Mouse (Mus musculus) CH12.LX (cell line): ENCODE results near the gene Nsun2. TPM values are rescaled to one million over a fixed set of nuclear protein-coding genes. Genes with fewer than 3 reads are reported as not detected.

Experiments used
- DNase-seq: peaks from one replicate; pipeline ENCODE4 v3.0.0-alpha.2; 2013; ENCODE audit errors: extremely low read depth
- H3K27ac ChIP-seq: 2 replicates; pipeline ENCODE4 v1.5.1; 2012; ENCODE audit warnings: low read depth, mild to moderate bottlenecking, control low read depth, moderate library complexity; ENCODE audit not compliant: insufficient read depth
- H3K27me3 ChIP-seq: replicated peaks from 2 replicates; pipeline ENCODE3; 2012; ENCODE audit warnings: inconsistent platforms
- H3K36me3 ChIP-seq, 2 experiments: replicated peaks in 1 of 2; 2 replicates each; pipeline versions ENCODE3 to v1.6.1; 2012; ENCODE audit warnings: inconsistent platforms in 1 of 2, low read length in 1 of 2, mild to moderate bottlenecking in 1 of 2, mixed read lengths in 1 of 2, moderate library complexity in 1 of 2; ENCODE audit not compliant: control insufficient read depth in 1 of 2, insufficient read depth in 1 of 2
- H3K4me1 ChIP-seq, 2 experiments: 2 replicates each; pipeline ENCODE4 v1.6.1; 2012; ENCODE audit warnings: inconsistent platforms in 1 of 2, moderate library complexity in 1 of 2; ENCODE audit not compliant: insufficient read depth in 2 of 2, control insufficient read depth in 1 of 2
- H3K4me2 ChIP-seq: 2 replicates; pipeline ENCODE4 v1.6.1; 2012; ENCODE audit warnings: low read depth, mild to moderate bottlenecking, control low read depth; ENCODE audit not compliant: poor library complexity, insufficient read depth, severe bottlenecking
- H3K4me3 ChIP-seq, 3 experiments: fragments of 150-350 bp in 1 of 3; sonication (generic) in 1 of 3; replicated peaks in 1 of 3; 2 replicates each; pipeline versions ENCODE3 to v1.5.1; 2011 to 2012; ENCODE audit warnings: low read depth in 2 of 3, low read length in 2 of 3, mild to moderate bottlenecking in 2 of 3, moderate library complexity in 2 of 3, control low read depth in 1 of 3, improper control_type of control experiment in 1 of 3, inconsistent platforms in 1 of 3, mixed read lengths in 1 of 3; ENCODE audit not compliant: poor library complexity in 1 of 3
- H3K79me2 ChIP-seq: replicated peaks from 2 replicates; pipeline ENCODE4 v1.6.1; 2012; ENCODE audit warnings: mild to moderate bottlenecking, moderate library complexity; ENCODE audit not compliant: control insufficient read depth, poor library complexity, insufficient read depth, severe bottlenecking; ENCODE audit errors: extremely low read depth
- H3K9ac ChIP-seq: 2 replicates; pipeline ENCODE4 v1.6.1; 2012; ENCODE audit warnings: low read depth, mild to moderate bottlenecking, control low read depth, moderate library complexity; ENCODE audit not compliant: insufficient read depth
- H3K9me3 ChIP-seq: replicated peaks from 2 replicates; pipeline ENCODE3; 2012; ENCODE audit warnings: low read length, inconsistent platforms, mixed read lengths
- BHLHE40 ChIP-seq: IDR thresholded peaks from 2 replicates; pipeline ENCODE4 v1.6.1; 2011; ENCODE audit warnings: mild to moderate bottlenecking, low read depth, low read length, improper control_type of control experiment
- E2F4 ChIP-seq: IDR thresholded peaks from 2 replicates; pipeline ENCODE4 v1.6.1; 2011; ENCODE audit warnings: low read depth, low read length, improper control_type of control experiment; ENCODE audit not compliant: insufficient replicate concordance
- ELF1 ChIP-seq: IDR thresholded peaks from 2 replicates; pipeline ENCODE4 v1.6.1; 2014; ENCODE audit warnings: low read depth, mild to moderate bottlenecking, inconsistent platforms, low read length, improper control_type of control experiment
- ETS1 ChIP-seq: conservative IDR thresholded peaks from 2 replicates; pipeline ENCODE4 v1.6.1; 2012; ENCODE audit warnings: low read depth, mild to moderate bottlenecking, inconsistent platforms, low read length, improper control_type of control experiment, moderate library complexity
- HCFC1 ChIP-seq: IDR thresholded peaks from 2 replicates; pipeline ENCODE4 v1.6.1; 2012; ENCODE audit warnings: low read depth, mild to moderate bottlenecking, inconsistent platforms, low read length, improper control_type of control experiment
- IRF4 ChIP-seq: IDR thresholded peaks from 2 replicates; pipeline ENCODE4 v1.6.1; 2014; ENCODE audit warnings: low read depth, mild to moderate bottlenecking, inconsistent platforms, low read length, improper control_type of control experiment
- JUN ChIP-seq: IDR thresholded peaks from 2 replicates; pipeline ENCODE4 v1.6.1; 2011; ENCODE audit warnings: low read depth, mild to moderate bottlenecking, low read length, improper control_type of control experiment, moderate library complexity; ENCODE audit not compliant: insufficient read depth
- JUND ChIP-seq: conservative IDR thresholded peaks from 2 replicates; pipeline ENCODE4 v1.6.1; 2011; ENCODE audit warnings: low read depth, low read length, improper control_type of control experiment
- KAT2A ChIP-seq: IDR thresholded peaks from 2 replicates; pipeline ENCODE4 v1.6.1; 2012; ENCODE audit warnings: low read length, improper control_type of control experiment, inconsistent platforms; ENCODE audit not compliant: insufficient replicate concordance
- MAFK ChIP-seq: IDR thresholded peaks from 2 replicates; pipeline ENCODE4 v1.6.1; 2011; ENCODE audit warnings: low read length, improper control_type of control experiment; ENCODE audit not compliant: insufficient replicate concordance
- MAX ChIP-seq: IDR thresholded peaks from 2 replicates; pipeline ENCODE4 v1.6.1; 2011; ENCODE audit warnings: low read length, improper control_type of control experiment
- MAZ ChIP-seq: IDR thresholded peaks from 2 replicates; pipeline ENCODE4 v1.6.1; 2012; ENCODE audit warnings: low read depth, mild to moderate bottlenecking, inconsistent platforms, low read length, improper control_type of control experiment, moderate library complexity
- MEF2A ChIP-seq: IDR thresholded peaks from 2 replicates; pipeline ENCODE4 v1.6.1; 2014; ENCODE audit warnings: low read depth, mild to moderate bottlenecking, inconsistent platforms, low read length, improper control_type of control experiment, borderline replicate concordance
- MYC ChIP-seq: IDR thresholded peaks from 2 replicates; pipeline ENCODE4 v1.6.1; 2011; ENCODE audit warnings: low read depth, mild to moderate bottlenecking, improper control_type of control experiment, low read length
- NELFE ChIP-seq: IDR thresholded peaks from 2 replicates; pipeline ENCODE4 v1.6.1; 2011; ENCODE audit warnings: low read depth, low read length, improper control_type of control experiment
- NRF1 ChIP-seq: IDR thresholded peaks from 2 replicates; pipeline ENCODE4 v1.6.1; 2014; ENCODE audit warnings: low read depth, mild to moderate bottlenecking, inconsistent platforms, low read length, improper control_type of control experiment, moderate library complexity
- POLR2A ChIP-seq: IDR thresholded peaks from 2 replicates; pipeline ENCODE4 v1.6.1; 2011; ENCODE audit warnings: low read depth, mild to moderate bottlenecking, improper control_type of control experiment, low read length
- RAD21 ChIP-seq: IDR thresholded peaks from 2 replicates; pipeline ENCODE4 v1.6.1; 2011; ENCODE audit warnings: low read depth, mild to moderate bottlenecking, low read length, improper control_type of control experiment, moderate library complexity
- RCOR1 ChIP-seq: conservative IDR thresholded peaks from 2 replicates; pipeline ENCODE4 v1.6.1; 2012; ENCODE audit warnings: low read depth, mild to moderate bottlenecking, inconsistent platforms, low read length, improper control_type of control experiment
- TBP ChIP-seq: conservative IDR thresholded peaks from 2 replicates; pipeline ENCODE4 v1.6.1; 2011; ENCODE audit warnings: low read depth, low read length, improper control_type of control experiment
- TCF12 ChIP-seq: IDR thresholded peaks from 2 replicates; pipeline ENCODE4 v1.6.1; 2014; ENCODE audit warnings: low read depth, mild to moderate bottlenecking, inconsistent platforms, low read length, improper control_type of control experiment
- UBTF ChIP-seq: IDR thresholded peaks from 2 replicates; pipeline ENCODE4 v1.6.1; 2012; ENCODE audit warnings: low read depth, mild to moderate bottlenecking, inconsistent platforms, low read length, improper control_type of control experiment, moderate library complexity
- USF1 ChIP-seq: IDR thresholded peaks from 2 replicates; pipeline ENCODE4 v1.6.1; 2014; ENCODE audit warnings: low read depth, mild to moderate bottlenecking, inconsistent platforms, low read length, improper control_type of control experiment
- USF2 ChIP-seq: conservative IDR thresholded peaks from 2 replicates; pipeline ENCODE4 v1.6.1; 2011; ENCODE audit warnings: low read depth, low read length, improper control_type of control experiment
- ZKSCAN1 ChIP-seq: IDR thresholded peaks from 2 replicates; pipeline ENCODE4 v1.6.1; 2012; ENCODE audit warnings: low read depth, inconsistent platforms, low read length, improper control_type of control experiment, borderline replicate concordance
- dilution Hi-C: fragments of 300-500 bp; cut with MboI; formaldehyde crosslinking; loops from 2 replicates; pipeline ENCODE4 v1.14.3; 2020; ENCODE audit warnings: low sequenced_read_pairs; ENCODE audit not compliant: extremely low pct_unique_long_range_greater_than_20kb, extremely low pct_ligation_motif_present
- in situ Hi-C: fragments of 300-500 bp; cut with MboI; formaldehyde crosslinking; loops from 3 replicates; pipeline ENCODE4 v1.14.3; 2019; ENCODE audit warnings: low sequenced_read_pairs, low pct_ligation_motif_present, low pct_unique_long_range_greater_than_20kb, mixed read lengths
- polyA plus RNA-seq: library from polyadenylated mRNA; unstranded; fragments of >175 nt; gene quantifications from 2 replicates; pipeline ENCODE4 v1.2.1, GENCODE M21; 2012; ENCODE audit warnings: low read depth; ENCODE audit not compliant: insufficient read length
- total RNA-seq, 2 experiments: library from RNA; depleted of rRNA; stranded (reverse); fragments of 300-350 nt in 1 of 2; fragments of >200 nt in 1 of 2; gene quantifications; 2 replicates each; pipeline ENCODE4 v1.2.3; 2012 to 2014

Nsun2 gene
- total and polyA plus RNA-seq, 3 experiments, result 178 to 292 (median 279) TPM

DNA sequence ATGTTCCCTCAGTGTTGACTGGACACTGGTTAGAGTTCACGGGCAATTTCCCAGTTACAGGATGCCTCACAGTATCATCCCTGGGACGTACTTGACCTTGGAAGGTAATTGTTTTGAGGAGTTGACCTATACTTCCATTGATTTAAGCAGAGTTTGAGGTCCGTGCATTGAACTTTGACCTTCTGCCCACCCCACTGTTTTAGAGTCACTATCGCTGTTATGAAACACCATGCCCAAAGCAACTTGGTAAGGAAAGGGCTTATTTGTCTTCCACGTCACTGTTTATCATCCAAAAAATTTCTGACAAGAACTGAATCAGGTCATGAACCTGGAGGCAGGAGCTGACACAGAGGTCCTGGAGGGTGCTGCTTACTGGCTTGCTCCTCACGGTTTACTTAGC lies 48.9 kb downstream of the Nsun2 start:
- Histone ChIP-seq H3K9ac (no peak overlapping the region), H3K4me3 (no peak overlapping the region), H3K27ac (no peak overlapping the region), H3K4me2 (no peak overlapping the region), H3K79me2 (no peaks in the 10 kb centered on the region), H3K9me3 (no peaks in the 10 kb centered on the region), H3K4me1 (peaks cover 4 to 9% of the 10 kb centered on the region in 2 experiments; a peak in 3 of 4 replicates), H3K27me3 (no peaks in the 10 kb centered on the region), H3K36me3 (no peaks in the 10 kb centered on the region)
- no peak for DNase-seq
- in situ Hi-C loops (no loop called here), dilution Hi-C loops (no loop called here)
- TF ChIP-seq ETS1, result no peak
- no peak for TF ChIP-seq NRF1
- TF ChIP-seq MYC, result no peak
- no peak for TF ChIP-seq POLR2A
- TF ChIP-seq ELF1, result no peak
- no peak for TF ChIP-seq BHLHE40
- TF ChIP-seq USF1, result no peak
- no peak for TF ChIP-seq MAFK
- no peak for TF ChIP-seq IRF4
- no peak for TF ChIP-seq RAD21
- TF ChIP-seq MAZ, result no peak
- TF ChIP-seq JUN, result no peak
- no peak for TF ChIP-seq E2F4
- no peak for TF ChIP-seq RCOR1
- no peak for TF ChIP-seq JUND
- no peak for TF ChIP-seq UBTF

DNA sequence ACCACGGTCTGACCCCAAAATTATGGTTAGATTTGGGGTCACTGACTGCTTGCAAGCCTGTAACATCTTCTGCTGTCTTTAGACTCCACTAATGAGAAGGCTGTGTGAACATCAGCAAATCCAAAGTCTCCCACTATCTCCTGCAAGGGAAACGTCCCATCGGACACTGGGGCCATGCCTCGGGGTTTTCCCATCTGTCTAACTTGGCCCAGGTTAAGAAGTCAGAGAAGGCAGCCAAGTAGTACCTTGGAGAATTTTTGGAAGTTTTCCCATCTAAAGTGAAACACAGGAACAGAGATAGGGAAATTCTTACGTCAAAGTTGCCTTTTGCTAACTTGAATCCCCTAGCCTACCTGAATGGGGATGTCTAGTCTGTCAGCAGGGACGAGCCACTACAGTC lies 50.0 kb downstream of the Nsun2 start:
- H3K79me2 ChIP-seq, result no peaks in the 10 kb centered on the region
- no peak overlapping the region for H3K9ac ChIP-seq
- H3K4me2 ChIP-seq, result no peak overlapping the region
- no peaks in the 10 kb centered on the region for H3K9me3 ChIP-seq
- H3K27me3 ChIP-seq, result no peaks in the 10 kb centered on the region
- TF ChIP-seq KAT2A (no peak), MEF2A (no peak), JUN (no peak), IRF4 (no peak), MAX (no peak), ETS1 (no peak), MAZ (no peak), NELFE (no peak), UBTF (no peak), JUND (no peak), TBP (no peak), MAFK (no peak), USF2 (no peak), ZKSCAN1 (no peak), HCFC1 (no peak), TCF12 (no peak), BHLHE40 (no peak), RCOR1 (no peak)
- H3K36me3 ChIP-seq, result no peaks in the 10 kb centered on the region
- H3K4me1 ChIP-seq, result peaks cover 4 to 9% of the 10 kb centered on the region in 2 experiments; a peak in 3 of 4 replicates
- no peak overlapping the region for H3K27ac ChIP-seq
- in situ Hi-C loops, result no loop called here
- H3K4me3 ChIP-seq, result no peak overlapping the region
- DNase-seq, result no peak
- dilution Hi-C loops, result no loop called here
